Mouse (Mus musculus): ENCODE measurements around the gene Slc22a7.

GRCm38 (mm10) chr17:46426496-46426895 lies 11.8 kb downstream of the Slc22a7 start:
- TF ChIP-seq CTCF (IDR thresholded peaks at IDR 0.05; ENCODE audit: extremely low read depth, insufficient read length, insufficient replicate concordance, low read depth, low read length) (no peak), POLR2A (IDR thresholded peaks at IDR 0.05; ENCODE audit: low read depth, low read length) (no peak)
